Mouse (Mus musculus) adrenal gland, postnatal 14 days (tissue): ENCODE measurements around the gene Sel1l3. TPM values are rescaled to one million over a fixed set of nuclear protein-coding genes. Genes with fewer than 3 reads are reported as not detected.

ENCODE experiments used
- DNase-seq: peaks from one replicate; pipeline ENCODE4 v3.0.0; 2021; ENCODE audit warnings: mixed read lengths
- total RNA-seq: library from RNA; stranded (reverse); gene quantifications from 2 replicates; pipeline ENCODE4 v1.2.3, GENCODE M21; 2021

The Sel1l3 gene
- total RNA-seq, 1 experiment from 2014 or later, result 2.9 TPM

- DNase-seq, result no peak
Observed at GRCm38 (mm10) chr5:53140158-53140927, 73.4 kb downstream of the Sel1l3 start.

- DNase-seq, result no peak
Observed at GRCm38 (mm10) chr5:53139566-53139965, 74.2 kb downstream of the Sel1l3 start.

GRCm38 (mm10) chr5:53139140-53139539, 74.6 kb downstream of the Sel1l3 start:
- DNase-seq, result no peak

GRCm38 (mm10) chr5:53138025-53138424, 75.7 kb downstream of the Sel1l3 start:
- no peak for DNase-seq

- DNase-seq, result no peak
Observed at GRCm38 (mm10) chr5:53135984-53136383, 77.7 kb downstream of the Sel1l3 start.

GRCm38 (mm10) chr5:53134003-53134402, 79.7 kb downstream of the Sel1l3 start:
- DNase-seq, result no peak

GRCm38 (mm10) chr5:53124701-53125100, 89.0 kb downstream of the Sel1l3 start:
- no peak for DNase-seq

- DNase-seq, result peak; percentile 63
Observed at GRCm38 (mm10) chr5:53123525-53124286, 90.0 kb downstream of the Sel1l3 start.

GRCm38 (mm10) chr5:53119689-53120088, 94.0 kb downstream of the Sel1l3 start:
- no peak for DNase-seq

- no peak for DNase-seq
Observed at GRCm38 (mm10) chr5:53118212-53118611, 95.5 kb downstream of the Sel1l3 start.

GRCm38 (mm10) chr5:53114616-53115267, 99.0 kb downstream of the Sel1l3 start:
- DNase-seq, result no peak

- no peak for DNase-seq
Observed at GRCm38 (mm10) chr5:53112942-53113341, 100.8 kb downstream of the Sel1l3 start.

- DNase-seq, result no peak
Observed at GRCm38 (mm10) chr5:53111036-53111435, 102.7 kb downstream of the Sel1l3 start.

GRCm38 (mm10) chr5:53110225-53110624, 103.5 kb downstream of the Sel1l3 start:
- no peak for DNase-seq

- DNase-seq, result no peak
Observed at GRCm38 (mm10) chr5:53108668-53109067, 105.1 kb downstream of the Sel1l3 start.

- DNase-seq, result no peak
Observed at GRCm38 (mm10) chr5:53108026-53108425, 105.7 kb downstream of the Sel1l3 start.

- DNase-seq, result no peak
Observed at GRCm38 (mm10) chr5:53106731-53107130, 107.0 kb downstream of the Sel1l3 start.

GRCm38 (mm10) chr5:53106125-53106524, 107.6 kb downstream of the Sel1l3 start:
- no peak for DNase-seq

- DNase-seq, result peak; percentile 75
Observed at GRCm38 (mm10) chr5:53105716-53106115, 108.0 kb downstream of the Sel1l3 start.

GRCm38 (mm10) chr5:53104177-53104855, 109.4 kb downstream of the Sel1l3 start:
- DNase-seq, result no peak

GRCm38 (mm10) chr5:53101848-53102473, 111.8 kb downstream of the Sel1l3 start:
- DNase-seq, result no peak

- no peak for DNase-seq
Observed at GRCm38 (mm10) chr5:53091331-53091730, 122.4 kb downstream of the Sel1l3 start.
